Mouse (Mus musculus): ENCODE measurements around the gene Crybb1. TPM values are rescaled to one million over a fixed set of nuclear protein-coding genes. Genes with fewer than 3 reads are reported as not detected.

Crybb1 gene
- polyA plus RNA-seq, 1 experiment from 2014 or later, result 2.2 TPM

DNA sequence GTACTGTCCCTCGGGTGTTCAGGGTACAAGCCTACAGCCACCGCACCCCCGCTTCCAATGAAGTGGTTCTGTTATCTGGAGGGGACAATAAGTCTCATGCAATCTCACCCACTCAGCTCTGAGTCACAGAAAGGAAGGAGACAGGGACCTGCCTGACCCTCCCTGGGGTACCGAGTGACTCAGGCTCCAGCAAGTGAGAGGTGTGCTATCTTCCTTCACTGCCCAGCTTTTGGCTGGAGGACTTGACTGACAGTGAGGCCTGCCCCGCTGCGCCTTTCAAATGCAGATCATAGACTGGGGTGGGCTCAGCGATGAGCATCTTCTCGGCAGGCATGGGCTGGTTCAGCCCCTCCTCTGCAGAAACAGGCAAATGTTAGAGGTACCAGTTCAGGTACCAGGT lies 39.5 kb downstream of the Crybb1 start:
- 56% methylated on average over 8 of the region's 8 CpGs for WGBS
- no peak overlapping the region for H3K27ac ChIP-seq (ENCODE audit: low read length)
- ATAC-seq (ENCODE audit: insufficient number of reproducible peaks, insufficient read depth, low FRiP score, low read depth), result no peak
- no peaks in the 10 kb centered on the region for H3K36me3 ChIP-seq (ENCODE audit: control insufficient read depth, insufficient read depth, low read length)
- peaks cover 7% of the 10 kb centered on the region; the same call in 1 of the 2 replicates for H3K4me1 ChIP-seq (ENCODE audit: control insufficient read depth, insufficient read depth, low read length)
- no peak overlapping the region for H3K4me3 ChIP-seq (ENCODE audit: low read depth, low read length)
- H3K9me3 ChIP-seq (ENCODE audit: control insufficient read depth, low read depth, low read length), result no peaks in the 10 kb centered on the region
- H3K9ac ChIP-seq (replicated peaks; ENCODE audit: low read depth, low read length), result no peak overlapping the region
- no peaks in the 10 kb centered on the region for H3K27me3 ChIP-seq (ENCODE audit: control insufficient read depth, insufficient read depth, low read length)
- no peak overlapping the region for H3K4me2 ChIP-seq (replicated peaks; ENCODE audit: low read depth, low read length)

DNA sequence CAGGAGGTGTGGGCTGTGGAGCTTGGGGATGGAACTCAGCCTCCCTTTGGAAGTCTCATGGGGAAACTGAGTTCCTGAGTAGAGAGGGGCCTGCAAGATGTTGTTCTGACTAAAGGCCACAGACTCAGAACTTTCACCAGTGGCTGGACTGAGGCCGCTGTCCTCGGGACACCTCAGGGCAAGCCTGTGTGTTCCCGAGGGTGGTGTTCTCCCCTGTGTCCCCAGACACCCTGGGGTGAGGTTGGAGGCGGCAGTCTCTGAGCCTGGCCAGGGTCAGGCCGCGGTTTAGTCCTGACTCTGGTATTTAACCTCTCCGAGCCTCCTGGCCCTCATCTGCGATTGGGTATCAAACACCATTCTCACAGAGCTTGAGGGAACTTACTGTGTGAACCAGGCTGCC lies 39.9 kb downstream of the Crybb1 start:
- Histone ChIP-seq H3K9me3 (ENCODE audit: control insufficient read depth, low read depth, low read length) (no peaks in the 10 kb centered on the region), H3K4me1 (ENCODE audit: control insufficient read depth, insufficient read depth, low read length) (peaks cover 7% of the 10 kb centered on the region; the same call in 1 of the 2 replicates), H3K36me3 (ENCODE audit: control insufficient read depth, insufficient read depth, low read length) (no peaks in the 10 kb centered on the region), H3K27ac (ENCODE audit: low read length) (no peak overlapping the region), H3K9ac (replicated peaks; ENCODE audit: low read depth, low read length) (no peak overlapping the region), H3K27me3 (ENCODE audit: control insufficient read depth, insufficient read depth, low read length) (no peaks in the 10 kb centered on the region), H3K4me2 (replicated peaks; ENCODE audit: low read depth, low read length) (no peak overlapping the region), H3K4me3 (ENCODE audit: low read depth, low read length) (no peak overlapping the region)
- WGBS, result 65% methylated on average over 8 of the region's 8 CpGs
- no peak for ATAC-seq (ENCODE audit: insufficient number of reproducible peaks, insufficient read depth, low FRiP score, low read depth)

DNA sequence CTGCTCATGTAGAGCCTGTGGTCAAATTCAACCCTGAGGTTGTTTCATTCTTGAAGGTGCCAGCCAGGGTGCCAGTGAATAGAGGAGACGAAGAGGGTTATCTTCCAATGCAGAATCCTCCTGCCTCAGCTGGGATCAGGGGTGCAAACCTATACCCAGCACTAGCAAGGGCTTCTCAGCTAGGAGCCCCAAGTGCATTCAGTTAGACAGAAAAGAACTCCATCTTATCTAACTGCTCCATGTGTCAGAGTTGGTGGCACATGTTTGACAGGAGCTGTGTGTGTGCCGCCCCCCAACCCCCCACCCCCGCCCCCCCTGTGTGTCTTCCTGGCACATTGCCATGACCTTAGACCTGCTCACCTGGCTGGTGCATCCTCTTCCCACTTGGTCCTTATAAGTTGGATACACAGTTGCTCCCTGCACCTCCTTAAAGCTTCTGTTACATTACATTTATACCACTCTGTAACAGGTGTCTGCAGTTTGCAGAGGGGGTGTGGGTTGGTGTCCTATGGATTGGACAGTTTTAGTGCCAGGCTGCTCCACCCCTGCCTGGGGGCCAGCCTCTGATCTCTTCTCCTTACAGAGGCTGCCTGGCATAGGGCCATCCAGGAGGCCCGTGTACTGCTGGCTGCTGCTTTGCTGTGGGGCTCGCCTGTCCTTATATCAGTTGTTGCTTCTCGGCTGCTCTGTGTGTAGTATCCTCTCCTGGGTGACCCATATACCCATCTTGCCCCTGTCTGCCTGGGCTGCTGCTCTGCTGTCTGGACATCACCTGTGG lies 41.0 kb downstream of the Crybb1 start:
- Histone ChIP-seq H3K27ac (ENCODE audit: low read length) (no peak overlapping the region), H3K4me2 (replicated peaks; ENCODE audit: low read depth, low read length) (no peak overlapping the region), H3K4me3 (ENCODE audit: low read depth, low read length) (no peak overlapping the region), H3K36me3 (ENCODE audit: control insufficient read depth, insufficient read depth, low read length) (no peaks in the 10 kb centered on the region), H3K27me3 (ENCODE audit: control insufficient read depth, insufficient read depth, low read length) (no peaks in the 10 kb centered on the region), H3K9me3 (ENCODE audit: control insufficient read depth, low read depth, low read length) (no peaks in the 10 kb centered on the region), H3K4me1 (ENCODE audit: control insufficient read depth, insufficient read depth, low read length) (peaks cover 4% of the 10 kb centered on the region; the same call in 1 of the 2 replicates), H3K9ac (replicated peaks; ENCODE audit: low read depth, low read length) (no peak overlapping the region)
- ATAC-seq (ENCODE audit: insufficient number of reproducible peaks, insufficient read depth, low FRiP score, low read depth), result no peak
- 65% methylated on average over 6 of the region's 6 CpGs for WGBS

DNA sequence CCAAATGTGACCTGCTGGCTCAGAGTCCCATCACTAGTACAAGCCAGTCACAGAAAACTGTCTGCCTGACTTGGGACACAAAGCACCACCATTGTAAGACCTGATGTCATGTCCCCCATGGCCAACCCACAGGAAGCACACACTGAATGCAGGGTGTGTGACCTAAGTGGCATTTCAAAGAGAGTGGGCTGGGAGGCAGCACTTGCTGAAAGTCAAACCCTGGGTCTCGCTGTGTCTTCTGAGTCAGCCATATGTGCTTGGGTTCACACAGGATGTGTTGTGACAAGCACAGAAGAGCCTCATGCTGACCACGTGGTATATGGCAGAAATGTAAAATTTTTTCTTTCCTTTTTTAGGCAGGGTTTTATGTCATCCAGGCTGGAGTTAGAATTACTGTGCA lies 41.6 kb downstream of the Crybb1 start:
- no peak for ATAC-seq (ENCODE audit: insufficient number of reproducible peaks, insufficient read depth, low FRiP score, low read depth)
- H3K36me3 ChIP-seq (ENCODE audit: control insufficient read depth, insufficient read depth, low read length), result no peaks in the 10 kb centered on the region
- no peaks in the 10 kb centered on the region for H3K27me3 ChIP-seq (ENCODE audit: control insufficient read depth, insufficient read depth, low read length)
- H3K27ac ChIP-seq (ENCODE audit: low read length), result no peak overlapping the region
- WGBS, result 60% methylated on average over 2 of the region's 2 CpGs
- H3K9me3 ChIP-seq (ENCODE audit: control insufficient read depth, low read depth, low read length), result no peaks in the 10 kb centered on the region
- no peak overlapping the region for H3K4me2 ChIP-seq (replicated peaks; ENCODE audit: low read depth, low read length)
- H3K9ac ChIP-seq (replicated peaks; ENCODE audit: low read depth, low read length), result no peak overlapping the region
- peaks cover 4% of the 10 kb centered on the region; the same call in 1 of the 2 replicates for H3K4me1 ChIP-seq (ENCODE audit: control insufficient read depth, insufficient read depth, low read length)
- no peak overlapping the region for H3K4me3 ChIP-seq (ENCODE audit: low read depth, low read length)

DNA sequence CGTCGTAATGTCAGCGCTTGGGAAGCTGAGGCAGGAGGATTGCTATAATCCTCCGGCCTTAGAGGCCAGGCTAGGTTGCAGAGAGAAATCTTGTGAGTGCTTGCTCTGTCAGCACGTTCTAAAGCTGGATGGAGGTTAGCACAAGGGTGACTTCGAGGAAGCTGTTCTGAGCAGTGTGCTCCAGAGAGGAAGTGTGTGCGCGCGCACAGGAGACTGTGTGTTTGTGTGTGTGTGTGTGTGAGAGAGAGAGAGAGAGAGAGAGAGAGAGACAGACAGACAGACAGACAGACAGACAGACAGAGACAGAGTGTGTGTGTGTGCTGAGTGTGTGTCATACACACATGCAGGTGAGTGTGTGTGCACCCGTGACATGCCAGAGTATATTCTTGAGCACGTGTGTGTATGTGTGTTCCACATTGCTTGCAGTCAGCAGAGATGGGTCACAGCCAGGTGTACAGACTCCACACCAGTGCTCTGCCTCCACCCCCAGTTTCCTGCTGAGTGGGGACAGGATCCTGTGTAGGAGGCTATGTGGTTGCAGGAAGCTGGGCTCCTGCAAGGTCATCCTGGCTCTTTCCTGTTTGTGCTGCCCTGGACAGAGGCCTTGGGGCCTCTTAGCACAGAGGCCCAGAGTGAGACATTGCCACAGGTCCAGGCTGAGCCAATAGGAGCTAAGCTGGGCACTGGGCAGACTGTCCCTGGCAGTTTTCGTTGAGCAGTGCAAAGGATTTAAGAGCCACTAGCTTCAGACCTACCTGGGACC lies 42.8 kb downstream of the Crybb1 start:
- Histone ChIP-seq H3K27ac (ENCODE audit: low read length) (peak overlapping the region; percentile 48; the same call in 1 of the 2 replicates), H3K27me3 (ENCODE audit: control insufficient read depth, insufficient read depth, low read length) (no peaks in the 10 kb centered on the region), H3K9ac (replicated peaks; ENCODE audit: low read depth, low read length) (no peak overlapping the region), H3K36me3 (ENCODE audit: control insufficient read depth, insufficient read depth, low read length) (no peaks in the 10 kb centered on the region), H3K4me1 (ENCODE audit: control insufficient read depth, insufficient read depth, low read length) (peaks cover 4% of the 10 kb centered on the region; the same call in 1 of the 2 replicates), H3K4me3 (ENCODE audit: low read depth, low read length) (no peak overlapping the region), H3K9me3 (ENCODE audit: control insufficient read depth, low read depth, low read length) (no peaks in the 10 kb centered on the region), H3K4me2 (replicated peaks; ENCODE audit: low read depth, low read length) (no peak overlapping the region)
- 83% methylated on average over 12 of the region's 12 CpGs for WGBS
- no peak for ATAC-seq (ENCODE audit: insufficient number of reproducible peaks, insufficient read depth, low FRiP score, low read depth)

DNA sequence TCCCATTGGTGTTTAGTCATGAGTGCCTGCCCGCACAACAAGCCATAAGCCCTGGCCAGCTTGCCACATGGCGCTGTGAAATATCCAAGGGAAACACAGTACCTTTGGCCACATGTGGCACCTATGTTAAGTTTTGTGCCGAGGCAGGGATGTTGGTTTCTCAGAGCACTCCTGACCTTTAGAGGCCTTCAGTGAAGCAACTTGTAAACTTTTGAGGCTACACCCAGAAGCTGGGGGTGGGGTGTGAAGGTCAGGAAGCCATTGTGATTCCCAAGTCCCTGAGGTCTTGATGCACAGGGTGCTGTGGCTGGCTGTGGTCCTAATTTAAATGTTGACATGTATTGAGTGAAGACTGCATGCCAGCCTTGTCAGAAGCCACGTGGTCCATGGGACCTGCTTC lies 43.8 kb downstream of the Crybb1 start:
- H3K4me1 ChIP-seq (ENCODE audit: control insufficient read depth, insufficient read depth, low read length), result peaks cover 4% of the 10 kb centered on the region; the same call in 1 of the 2 replicates
- no peak overlapping the region for H3K9ac ChIP-seq (replicated peaks; ENCODE audit: low read depth, low read length)
- H3K4me3 ChIP-seq (ENCODE audit: low read depth, low read length), result no peak overlapping the region
- no peak overlapping the region for H3K4me2 ChIP-seq (replicated peaks; ENCODE audit: low read depth, low read length)
- no peaks in the 10 kb centered on the region for H3K27me3 ChIP-seq (ENCODE audit: control insufficient read depth, insufficient read depth, low read length)
- WGBS, result 83% methylated on average over 4 of the region's 4 CpGs
- no peaks in the 10 kb centered on the region for H3K9me3 ChIP-seq (ENCODE audit: control insufficient read depth, low read depth, low read length)
- H3K27ac ChIP-seq (ENCODE audit: low read length), result no peak overlapping the region; the same call in 1 of the 2 replicates
- ATAC-seq (ENCODE audit: insufficient number of reproducible peaks, insufficient read depth, low FRiP score, low read depth), result no peak
- H3K36me3 ChIP-seq (ENCODE audit: control insufficient read depth, insufficient read depth, low read length), result no peaks in the 10 kb centered on the region

DNA sequence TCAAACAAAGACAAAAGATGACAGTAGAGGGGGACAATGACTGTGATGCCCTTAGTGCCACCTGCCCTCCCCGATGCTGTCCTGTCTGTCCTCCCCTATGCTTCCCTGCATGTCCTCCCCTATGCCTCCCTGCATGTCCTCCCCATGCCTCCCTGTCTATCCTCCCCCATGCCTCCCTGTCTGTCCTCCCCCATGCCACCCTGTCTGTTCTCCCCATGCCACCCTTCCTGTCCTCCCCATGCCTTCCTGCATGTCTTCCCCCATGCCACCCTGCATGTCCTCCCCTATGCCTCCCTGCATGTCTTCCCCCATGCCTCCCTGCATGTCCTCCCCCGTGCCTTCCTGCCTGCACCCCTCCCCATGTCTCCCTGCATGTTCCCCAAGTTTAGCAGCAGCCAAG lies 44.5 kb downstream of the Crybb1 start:
- Histone ChIP-seq H3K9ac (replicated peaks; ENCODE audit: low read depth, low read length) (no peak overlapping the region), H3K27me3 (ENCODE audit: control insufficient read depth, insufficient read depth, low read length) (no peaks in the 10 kb centered on the region), H3K27ac (ENCODE audit: low read length) (no peak overlapping the region), H3K4me3 (ENCODE audit: low read depth, low read length) (no peak overlapping the region), H3K4me2 (replicated peaks; ENCODE audit: low read depth, low read length) (no peak overlapping the region), H3K9me3 (ENCODE audit: control insufficient read depth, low read depth, low read length) (no peaks in the 10 kb centered on the region), H3K36me3 (ENCODE audit: control insufficient read depth, insufficient read depth, low read length) (no peaks in the 10 kb centered on the region; the same call in 1 of the 2 replicates), H3K4me1 (ENCODE audit: control insufficient read depth, insufficient read depth, low read length) (no peaks in the 10 kb centered on the region)
- no peak for ATAC-seq (ENCODE audit: insufficient number of reproducible peaks, insufficient read depth, low FRiP score, low read depth)
- WGBS, result 92% methylated on average over 2 of the region's 2 CpGs

DNA sequence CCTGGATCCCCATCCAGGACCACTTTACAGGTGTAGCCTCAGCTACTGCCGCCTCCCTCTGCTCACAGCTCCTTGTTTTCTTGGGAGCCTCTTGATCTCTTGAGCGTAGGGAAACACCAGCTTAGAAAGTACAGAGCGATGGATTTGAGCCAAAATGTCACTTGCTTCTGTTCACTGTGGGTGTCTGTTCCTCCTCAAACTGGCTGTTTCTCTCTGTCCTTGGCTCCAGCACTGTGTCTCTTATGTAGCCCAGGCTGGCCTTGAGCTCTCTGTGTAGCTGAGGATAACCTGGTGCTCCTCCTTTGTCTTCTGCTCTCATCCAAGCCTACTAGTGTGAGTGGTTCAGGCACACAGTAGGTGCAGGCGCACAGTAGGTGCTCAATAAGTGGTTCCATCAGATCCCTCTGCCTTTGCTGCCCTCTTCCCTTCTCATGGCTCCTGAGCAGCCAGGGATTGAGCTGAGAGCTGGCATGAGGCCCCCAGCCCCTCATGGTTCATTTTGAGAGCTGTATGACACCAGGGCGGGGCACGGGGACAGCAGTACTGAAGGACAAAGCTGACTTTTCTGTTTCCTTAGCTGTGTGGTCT lies 45.2 kb downstream of the Crybb1 start:
- 83% methylated on average over 6 of the region's 6 CpGs for WGBS
- H3K36me3 ChIP-seq (ENCODE audit: control insufficient read depth, insufficient read depth, low read length), result no peaks in the 10 kb centered on the region; the same call in none of the 2 replicates
- no peaks in the 10 kb centered on the region for H3K27me3 ChIP-seq (ENCODE audit: control insufficient read depth, insufficient read depth, low read length)
- ATAC-seq (ENCODE audit: insufficient number of reproducible peaks, insufficient read depth, low FRiP score, low read depth), result no peak
- no peak overlapping the region for H3K9ac ChIP-seq (replicated peaks; ENCODE audit: low read depth, low read length)
- no peak overlapping the region for H3K4me3 ChIP-seq (ENCODE audit: low read depth, low read length)
- no peak overlapping the region for H3K4me2 ChIP-seq (replicated peaks; ENCODE audit: low read depth, low read length)
- no peaks in the 10 kb centered on the region for H3K4me1 ChIP-seq (ENCODE audit: control insufficient read depth, insufficient read depth, low read length)
- no peak overlapping the region for H3K27ac ChIP-seq (ENCODE audit: low read length)
- H3K9me3 ChIP-seq (ENCODE audit: control insufficient read depth, low read depth, low read length), result no peaks in the 10 kb centered on the region
